Mouse (Mus musculus): ENCODE measurements at regions not wholly inside any gene's neighbourhood (a gene's known extent, or its start where the extent isn't known, plus 50 kb on each side); places are given as distances from the start of the nearest gene placed in this dataset.

GRCm38 (mm10) chr3:131772593-131772992, 208.0 kb downstream of the Papss1 start:
- H3K9me3 ChIP-seq (replicated peaks) = no peaks in the 10 kb centered on the region
- no peak overlapping the region for H3K27ac ChIP-seq
- WGBS = 80% methylated on average over 5 of the region's 5 CpGs
- no peaks in the 10 kb centered on the region for H3K27me3 ChIP-seq (ENCODE audit: low read depth, poor library complexity, severe bottlenecking)
- no peak overlapping the region for H3K4me3 ChIP-seq
- H3K4me1 ChIP-seq = 0 out of 2 replicates have a peak, but pooled peaks cover 2% of the 10 kb centered on the region
- no peaks in the 10 kb centered on the region for H3K36me3 ChIP-seq
- DNase-seq (ENCODE audit: low spot score) = no peak

DNA sequence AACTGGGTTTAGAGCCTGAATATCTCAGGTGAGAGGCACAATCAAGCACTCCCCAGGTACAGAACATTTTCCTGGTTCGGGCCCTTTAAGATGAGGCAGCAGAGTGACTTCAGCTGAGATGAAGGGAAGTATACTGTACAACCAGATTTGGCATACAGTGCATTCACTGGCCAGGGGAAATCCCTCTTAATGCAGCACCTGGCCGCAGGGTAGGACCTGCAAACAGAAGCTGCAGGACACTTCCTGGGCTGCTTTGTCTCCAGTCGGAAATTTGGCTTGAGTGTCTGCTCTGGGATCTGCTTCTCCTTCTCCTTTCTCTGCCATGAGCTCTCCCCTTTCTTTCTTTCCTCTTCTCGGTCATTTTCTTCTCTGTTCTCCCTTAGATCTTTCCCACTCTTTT, 210.9 kb downstream of the Papss1 start:
- DNase-seq (ENCODE audit: low spot score) = no peak
- H3K27me3 ChIP-seq (ENCODE audit: low read depth, poor library complexity, severe bottlenecking) = no peaks in the 10 kb centered on the region
- H3K4me3 ChIP-seq = no peak overlapping the region
- H3K9me3 ChIP-seq (replicated peaks) = no peaks in the 10 kb centered on the region
- no peak overlapping the region for H3K27ac ChIP-seq
- H3K4me1 ChIP-seq = peaks cover 8% of the 10 kb centered on the region; the same call in 1 of the 2 replicates
- no peaks in the 10 kb centered on the region for H3K36me3 ChIP-seq
- 78% methylated on average over 4 of the region's 4 CpGs for WGBS

- H3K36me3 ChIP-seq = no peaks in the 10 kb centered on the region
- H3K27ac ChIP-seq = no peak overlapping the region
- WGBS = 90% methylated on average over 2 of the region's 2 CpGs
- H3K4me1 ChIP-seq = peaks cover 6% of the 10 kb centered on the region; the same call in 1 of the 2 replicates
- DNase-seq (ENCODE audit: low spot score) = no peak
- H3K27me3 ChIP-seq (ENCODE audit: low read depth, poor library complexity, severe bottlenecking) = no peaks in the 10 kb centered on the region
- H3K9me3 ChIP-seq (replicated peaks) = no peaks in the 10 kb centered on the region
- no peak overlapping the region for H3K4me3 ChIP-seq
Measured at GRCm38 (mm10) chr3:131776650-131777049, 212.1 kb downstream of the Papss1 start.

DNA sequence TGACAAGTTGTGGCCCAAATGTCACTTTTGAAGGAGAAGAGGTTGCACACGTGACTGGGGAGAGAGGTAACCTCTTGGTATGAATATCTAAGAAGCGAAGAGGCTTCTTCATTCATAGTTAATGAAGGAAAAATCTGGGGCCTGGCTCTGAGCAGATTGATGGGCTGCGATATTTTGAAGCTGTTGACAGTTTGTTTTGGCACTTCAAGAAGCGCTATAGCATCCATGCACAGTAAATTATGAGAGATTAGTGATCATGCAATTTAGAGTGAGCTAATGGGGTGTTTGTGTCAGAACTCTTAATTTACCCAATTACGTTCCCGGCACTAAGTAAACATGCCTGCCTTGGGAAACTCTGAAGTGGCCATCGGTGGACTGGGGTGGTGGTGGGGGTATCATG, 215.2 kb downstream of the Papss1 start:
- Histone ChIP-seq H3K4me1 (peaks cover 6% of the 10 kb centered on the region; the same call in 1 of the 2 replicates), H3K36me3 (no peaks in the 10 kb centered on the region), H3K27ac (no peak overlapping the region), H3K27me3 (ENCODE audit: low read depth, poor library complexity, severe bottlenecking) (no peaks in the 10 kb centered on the region), H3K4me3 (no peak overlapping the region), H3K9me3 (replicated peaks) (no peaks in the 10 kb centered on the region)
- 35% methylated on average over 7 of the region's 7 CpGs for WGBS
- DNase-seq (ENCODE audit: low spot score) = no peak

GRCm38 (mm10) chr3:131785524-131785923, 221.0 kb downstream of the Papss1 start:
- WGBS = 85% methylated on average over 3 of the region's 3 CpGs
- DNase-seq (ENCODE audit: low spot score) = no peak
- no peak overlapping the region for H3K4me3 ChIP-seq

GRCm38 (mm10) chr3:131788321-131788720, 223.8 kb downstream of the Papss1 start:
- no peaks in the 10 kb centered on the region for H3K27me3 ChIP-seq (ENCODE audit: low read depth, poor library complexity, severe bottlenecking)
- H3K4me1 ChIP-seq = no peaks in the 10 kb centered on the region
- no peak overlapping the region for H3K4me3 ChIP-seq
- H3K27ac ChIP-seq = no peak overlapping the region
- DNase-seq (ENCODE audit: low spot score) = no peak
- no peaks in the 10 kb centered on the region for H3K9me3 ChIP-seq (replicated peaks)
- 71% methylated on average over 2 of the region's 2 CpGs for WGBS
- H3K36me3 ChIP-seq = no peaks in the 10 kb centered on the region

More at GRCm38 (mm10) chr3:131785524-131785923, 221.0 kb downstream of the Papss1 start:
- H3K27ac ChIP-seq = no peak overlapping the region
- H3K36me3 ChIP-seq = no peaks in the 10 kb centered on the region
- H3K27me3 ChIP-seq (ENCODE audit: low read depth, poor library complexity, severe bottlenecking) = no peaks in the 10 kb centered on the region
- H3K9me3 ChIP-seq (replicated peaks) = no peaks in the 10 kb centered on the region
- no peaks in the 10 kb centered on the region for H3K4me1 ChIP-seq

- H3K4me3 ChIP-seq = no peak overlapping the region
- DNase-seq (ENCODE audit: low spot score) = no peak
- no peaks in the 10 kb centered on the region for H3K9me3 ChIP-seq (replicated peaks)
- no peaks in the 10 kb centered on the region for H3K27me3 ChIP-seq (ENCODE audit: low read depth, poor library complexity, severe bottlenecking)
- H3K27ac ChIP-seq = no peak overlapping the region
- no peaks in the 10 kb centered on the region for H3K36me3 ChIP-seq
- H3K4me1 ChIP-seq = no peaks in the 10 kb centered on the region
Measured at GRCm38 (mm10) chr3:131789177-131789576, 224.6 kb downstream of the Papss1 start.

DNA sequence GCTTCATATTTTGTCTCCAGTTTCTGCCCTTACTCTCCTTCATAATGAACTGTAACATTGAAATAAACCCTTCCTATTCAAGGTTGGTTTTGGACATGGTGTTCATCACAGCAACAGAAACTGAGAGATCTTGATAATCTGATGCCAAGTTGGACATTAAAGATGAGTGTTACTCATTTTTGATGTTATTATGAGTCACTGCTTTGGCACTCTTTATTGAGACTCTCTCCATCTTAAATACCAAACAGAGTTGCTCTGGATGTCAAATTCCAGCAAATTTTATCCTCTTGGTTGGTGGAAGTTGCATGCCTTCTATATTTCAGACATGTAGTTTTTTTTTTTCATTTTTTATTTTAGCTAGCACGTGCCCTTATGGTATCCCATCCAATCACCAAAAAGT, 229.5 kb downstream of the Papss1 start:
- peaks cover 8% of the 10 kb centered on the region; the same call in 1 of the 2 replicates for H3K4me1 ChIP-seq
- WGBS = 80% methylated on average over 1 of the region's 1 CpGs
- no peaks in the 10 kb centered on the region for H3K27me3 ChIP-seq (ENCODE audit: low read depth, poor library complexity, severe bottlenecking)
- no peak overlapping the region for H3K4me3 ChIP-seq
- H3K36me3 ChIP-seq = no peaks in the 10 kb centered on the region
- DNase-seq (ENCODE audit: low spot score) = no peak
- no peak overlapping the region for H3K27ac ChIP-seq
- no peaks in the 10 kb centered on the region for H3K9me3 ChIP-seq (replicated peaks)

GRCm38 (mm10) chr3:131795108-131796005, 230.8 kb downstream of the Papss1 start:
- H3K27me3 ChIP-seq (ENCODE audit: low read depth, poor library complexity, severe bottlenecking) = no peaks in the 10 kb centered on the region
- DNase-seq (ENCODE audit: low spot score) = no peak
- no peak overlapping the region for H3K27ac ChIP-seq

DNA sequence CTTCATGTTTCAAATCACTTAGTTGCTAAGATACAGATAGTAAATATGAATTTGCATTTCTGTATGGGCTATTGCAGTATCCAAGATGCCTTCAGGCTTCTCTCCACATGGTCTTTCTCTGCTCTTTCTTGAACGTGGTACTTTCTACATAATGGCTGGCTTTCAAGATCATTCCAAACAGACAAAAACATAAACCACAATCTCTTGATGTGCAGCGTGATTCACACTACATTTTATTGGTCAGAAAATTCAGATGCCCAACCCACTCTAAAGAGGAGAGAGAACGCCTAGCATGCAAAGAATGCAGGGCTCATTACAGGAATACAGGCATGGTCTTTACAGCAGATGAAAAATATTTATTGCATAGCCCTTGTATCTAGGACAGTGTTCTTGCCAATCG, 235.2 kb downstream of the Papss1 start:
- WGBS = 90% methylated on average over 4 of the region's 4 CpGs
- Histone ChIP-seq H3K27me3 (ENCODE audit: low read depth, poor library complexity, severe bottlenecking) (no peaks in the 10 kb centered on the region), H3K4me3 (no peak overlapping the region)

More at GRCm38 (mm10) chr3:131795108-131796005, 230.8 kb downstream of the Papss1 start:
- peaks cover 8% of the 10 kb centered on the region; the same call in 1 of the 2 replicates for H3K4me1 ChIP-seq
- H3K4me3 ChIP-seq = no peak overlapping the region
- WGBS = 51% methylated on average over 10 of the region's 10 CpGs
- H3K36me3 ChIP-seq = no peaks in the 10 kb centered on the region
- H3K9me3 ChIP-seq (replicated peaks) = no peaks in the 10 kb centered on the region

DNA sequence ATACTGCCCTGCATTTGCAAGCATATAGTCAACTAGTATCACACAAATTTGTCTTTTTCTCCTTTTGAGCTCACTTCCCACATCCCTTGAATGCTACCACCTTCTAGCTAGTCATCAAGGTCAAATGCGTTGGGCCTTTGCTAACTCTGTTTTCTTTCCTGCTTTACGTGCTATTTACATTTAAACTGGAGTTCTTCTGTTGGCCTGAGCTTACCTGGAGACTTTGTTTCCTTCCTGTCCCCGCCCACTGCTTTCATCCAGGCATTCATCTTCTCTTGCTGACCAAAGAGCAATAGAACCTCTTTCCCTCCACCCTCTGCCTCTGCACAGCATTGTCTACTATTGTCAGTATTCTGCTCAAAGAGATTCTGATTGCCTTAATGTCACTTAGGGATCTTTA, 237.0 kb downstream of the Papss1 start:
- no peak overlapping the region for H3K27ac ChIP-seq
- no peaks in the 10 kb centered on the region for H3K4me1 ChIP-seq
- H3K9me3 ChIP-seq (replicated peaks) = no peaks in the 10 kb centered on the region
- H3K27me3 ChIP-seq (ENCODE audit: low read depth, poor library complexity, severe bottlenecking) = no peaks in the 10 kb centered on the region
- no peaks in the 10 kb centered on the region for H3K36me3 ChIP-seq
- H3K4me3 ChIP-seq = no peak overlapping the region
- no peak for DNase-seq (ENCODE audit: low spot score)
- WGBS = 76% methylated on average over 3 of the region's 3 CpGs

More for the DNA sequence above, 235.2 kb downstream of the Papss1 start:
- Histone ChIP-seq H3K4me1 (peaks cover 6% of the 10 kb centered on the region; the same call in 1 of the 2 replicates), H3K36me3 (no peaks in the 10 kb centered on the region), H3K27ac (no peak overlapping the region), H3K9me3 (replicated peaks) (no peaks in the 10 kb centered on the region)
- no peak for DNase-seq (ENCODE audit: low spot score)

- H3K27ac ChIP-seq = no peak overlapping the region
- 91% methylated on average over 7 of the region's 7 CpGs for WGBS
- no peak for DNase-seq (ENCODE audit: low spot score)
- no peak overlapping the region for H3K4me3 ChIP-seq
- no peaks in the 10 kb centered on the region for H3K9me3 ChIP-seq (replicated peaks)
- no peaks in the 10 kb centered on the region for H3K4me1 ChIP-seq
- H3K27me3 ChIP-seq (ENCODE audit: low read depth, poor library complexity, severe bottlenecking) = no peaks in the 10 kb centered on the region
- no peaks in the 10 kb centered on the region for H3K36me3 ChIP-seq
Measured at GRCm38 (mm10) chr3:131802841-131803240, 238.3 kb downstream of the Papss1 start.

- H3K4me3 ChIP-seq = no peak overlapping the region
- H3K27me3 ChIP-seq (ENCODE audit: low read depth, poor library complexity, severe bottlenecking) = no peaks in the 10 kb centered on the region
- H3K36me3 ChIP-seq = no peaks in the 10 kb centered on the region
- no peak overlapping the region for H3K27ac ChIP-seq
- WGBS = 66% methylated on average over 8 of the region's 8 CpGs
- no peak for DNase-seq (ENCODE audit: low spot score)
- H3K4me1 ChIP-seq = peaks cover 3% of the 10 kb centered on the region
- no peaks in the 10 kb centered on the region for H3K9me3 ChIP-seq (replicated peaks)
Measured at GRCm38 (mm10) chr3:131808127-131808526, 243.6 kb downstream of the Papss1 start.

Data from limb, embryonic 10.5 days (tissue).